Mouse (Mus musculus): ENCODE measurements around the gene Kansl1l. TPM values are rescaled to one million over a fixed set of nuclear protein-coding genes. Genes with fewer than 3 reads are reported as not detected.
"Not testable (repeated sequence)": the region's sequence is repeated elsewhere in the genome, so short reads cannot be mapped to it uniquely, and the experiment has no call there.

Gene Kansl1l
- total and polyA plus RNA-seq, 2 experiments = 1.6 to 18.5 TPM

- Histone ChIP-seq H3K36me3 (ENCODE audit: control insufficient read depth, insufficient read depth, low read length) (peaks cover 2% of the 10 kb centered on the region; the same call in 1 of the 2 replicates), H3K27me3 (ENCODE audit: control insufficient read depth, insufficient read depth, low read length) (no peaks in the 10 kb centered on the region), H3K27ac (replicated peaks; ENCODE audit: insufficient read depth, low read depth, low read length) (peak within 1 kb of the TSS; percentile 56), H3K79me2 (ENCODE audit: control insufficient read depth, insufficient read depth, low read length) (peaks cover 12% of the 10 kb centered on the region; the same call in 1 of the 2 replicates), H3K4me1 (ENCODE audit: control insufficient read depth, insufficient read depth, low read length) (peaks cover 6% of the 10 kb centered on the region), H3K4me3 (ENCODE audit: insufficient read depth, low read depth, low read length) (peak within 1 kb of the TSS; percentile 97), H3K9ac (ENCODE audit: low read depth, low read length) (peak within 1 kb of the TSS; percentile 94)
- under 1% methylated on average over 73 of the region's 73 CpGs for WGBS
- TF ChIP-seq POLR2A (IDR thresholded peaks at IDR 0.05; ENCODE audit: extremely low read depth, insufficient read depth, low read length) (peak; percentile 78), CTCF (IDR thresholded peaks at IDR 0.05; ENCODE audit: low read depth, low read length) (peak; percentile 14; the same call in 1 of the 2 replicates)
- DNase-seq (ENCODE audit: extremely low read depth, low read depth, low spot score) = peak; percentile 78
These were observed 116.4 kb downstream of the Kansl1l start, which contains the start of gene Rpe for GRCm38 (mm10) chr1:66700693-66701575. Gene Rpe, plus strand, starts transcription at chr1:66700831.

GRCm38 (mm10) chr1:66700149-66700692 is 117.1 kb downstream of the Kansl1l start:
- Histone ChIP-seq H3K27ac (replicated peaks; ENCODE audit: insufficient read depth, low read depth, low read length) (no peak overlapping the region), H3K9ac (ENCODE audit: low read depth, low read length) (no peak overlapping the region), H3K4me3 (ENCODE audit: insufficient read depth, low read depth, low read length) (peak overlapping the region; percentile 97; the same call in 1 of the 2 replicates), H3K4me1 (ENCODE audit: control insufficient read depth, insufficient read depth, low read length) (peaks cover 6% of the 10 kb centered on the region), H3K27me3 (ENCODE audit: control insufficient read depth, insufficient read depth, low read length) (no peaks in the 10 kb centered on the region), H3K79me2 (ENCODE audit: control insufficient read depth, insufficient read depth, low read length) (peaks cover 12% of the 10 kb centered on the region; the same call in 1 of the 2 replicates), H3K36me3 (ENCODE audit: control insufficient read depth, insufficient read depth, low read length) (peaks cover 2% of the 10 kb centered on the region; the same call in 1 of the 2 replicates)
- no peak for TF ChIP-seq CTCF (IDR thresholded peaks at IDR 0.05; ENCODE audit: low read depth, low read length)
- no peak for TF ChIP-seq POLR2A (IDR thresholded peaks at IDR 0.05; ENCODE audit: extremely low read depth, insufficient read depth, low read length)
- 44% methylated on average over 5 of the region's 5 CpGs for WGBS
- no peak for DNase-seq (ENCODE audit: extremely low read depth, low read depth, low spot score)

GRCm38 (mm10) chr1:66699630-66700029 is 117.7 kb downstream of the Kansl1l start:
- H3K36me3 ChIP-seq (ENCODE audit: control insufficient read depth, insufficient read depth, low read length); H3K27ac ChIP-seq (replicated peaks; ENCODE audit: insufficient read depth, low read depth, low read length); H3K4me1 ChIP-seq (ENCODE audit: control insufficient read depth, insufficient read depth, low read length); H3K27me3 ChIP-seq (ENCODE audit: control insufficient read depth, insufficient read depth, low read length); H3K9ac ChIP-seq (ENCODE audit: low read depth, low read length); H3K4me3 ChIP-seq (ENCODE audit: insufficient read depth, low read depth, low read length); DNase-seq (ENCODE audit: extremely low read depth, low read depth, low spot score): not testable (repeated sequence)
- H3K79me2 ChIP-seq (ENCODE audit: control insufficient read depth, insufficient read depth, low read length) = peaks cover 12% of the 10 kb centered on the region; the same call in 1 of the 2 replicates
- 94% methylated on average over 10 of the region's 10 CpGs for WGBS

GRCm38 (mm10) chr1:66695296-66695695 is 122.1 kb downstream of the Kansl1l start:
- 58% methylated on average over 7 of the region's 7 CpGs for WGBS
- H3K9ac ChIP-seq (ENCODE audit: low read depth, low read length) = no peak overlapping the region
- no peak for DNase-seq (ENCODE audit: extremely low read depth, low read depth, low spot score)
- TF ChIP-seq CTCF (IDR thresholded peaks at IDR 0.05; ENCODE audit: low read depth, low read length) = no peak
- TF ChIP-seq POLR2A (IDR thresholded peaks at IDR 0.05; ENCODE audit: extremely low read depth, insufficient read depth, low read length) = no peak
- H3K27me3 ChIP-seq (ENCODE audit: control insufficient read depth, insufficient read depth, low read length) = no peaks in the 10 kb centered on the region
- no peak overlapping the region for H3K4me3 ChIP-seq (ENCODE audit: insufficient read depth, low read depth, low read length)
- no peaks in the 10 kb centered on the region for H3K79me2 ChIP-seq (ENCODE audit: control insufficient read depth, insufficient read depth, low read length)
- no peaks in the 10 kb centered on the region; the same call in 1 of the 2 replicates for H3K4me1 ChIP-seq (ENCODE audit: control insufficient read depth, insufficient read depth, low read length)
- no peaks in the 10 kb centered on the region for H3K36me3 ChIP-seq (ENCODE audit: control insufficient read depth, insufficient read depth, low read length)
- no peak overlapping the region for H3K27ac ChIP-seq (replicated peaks; ENCODE audit: insufficient read depth, low read depth, low read length)

- H3K4me3 ChIP-seq (ENCODE audit: insufficient read depth, low read depth, low read length) = no peak overlapping the region
- H3K4me1 ChIP-seq (ENCODE audit: control insufficient read depth, insufficient read depth, low read length) = no peaks in the 10 kb centered on the region
- WGBS = 74% methylated on average over 5 of the region's 5 CpGs
- H3K27ac ChIP-seq (replicated peaks; ENCODE audit: insufficient read depth, low read depth, low read length) = no peak overlapping the region
- no peak overlapping the region for H3K9ac ChIP-seq (ENCODE audit: low read depth, low read length)
- no peak for DNase-seq (ENCODE audit: extremely low read depth, low read depth, low spot score)
- no peak for TF ChIP-seq POLR2A (IDR thresholded peaks at IDR 0.05; ENCODE audit: extremely low read depth, insufficient read depth, low read length)
- TF ChIP-seq CTCF (IDR thresholded peaks at IDR 0.05; ENCODE audit: low read depth, low read length) = no peak
- H3K79me2 ChIP-seq (ENCODE audit: control insufficient read depth, insufficient read depth, low read length) = no peaks in the 10 kb centered on the region
- H3K36me3 ChIP-seq (ENCODE audit: control insufficient read depth, insufficient read depth, low read length) = no peaks in the 10 kb centered on the region
- no peaks in the 10 kb centered on the region for H3K27me3 ChIP-seq (ENCODE audit: control insufficient read depth, insufficient read depth, low read length)
These were observed 123.1 kb downstream of the Kansl1l start for GRCm38 (mm10) chr1:66694266-66694665.
